Mouse (Mus musculus) kidney, embryonic 16.5 days (tissue): ENCODE measurements around the gene 1810049J17Rik. TPM values are rescaled to one million over a fixed set of nuclear protein-coding genes. Genes with fewer than 3 reads are reported as not detected.
A peak's percentile ranks its signal among the peaks of the same experiment; 100 is the strongest.
"Not testable (repeated sequence)": the region's sequence is repeated elsewhere in the genome, so short reads cannot be mapped to it uniquely, and the experiment has no call there.

Source experiments
- ATAC-seq: fragments of 200-750 bp; cut with Nextera tagmentation; 2 replicates; pipeline ENCODE4 v1.8.0; 2017; ENCODE audit warnings: moderate TSS enrichment; ENCODE audit not compliant: low FRiP score, low TSS enrichment
- H3K27ac ChIP-seq: fragments of 300-500 bp; sonication (generic); 2 replicates; pipeline ENCODE4 v1.5.1; 2014; ENCODE audit warnings: low read length
- H3K27me3 ChIP-seq: fragments of 300-500 bp; sonication (generic); 2 replicates; pipeline ENCODE4 v1.6.1; 2014; ENCODE audit warnings: low read length, control low read depth, mixed read lengths; ENCODE audit not compliant: insufficient read depth
- H3K36me3 ChIP-seq: fragments of 300-500 bp; sonication (generic); 2 replicates; pipeline ENCODE4 v1.6.1; 2014; ENCODE audit warnings: low read length, control low read depth, mixed read lengths; ENCODE audit not compliant: insufficient read depth
- H3K4me1 ChIP-seq: fragments of 300-500 bp; sonication (generic); 2 replicates; pipeline ENCODE4 v1.6.1; 2014; ENCODE audit warnings: low read length, control low read depth, mixed read lengths; ENCODE audit not compliant: insufficient read depth
- H3K4me2 ChIP-seq: fragments of 300-500 bp; sonication (generic); replicated peaks from 2 replicates; pipeline ENCODE4 v1.6.1; 2014; ENCODE audit warnings: low read depth, low read length
- H3K4me3 ChIP-seq: fragments of 300-500 bp; sonication (generic); 2 replicates; pipeline ENCODE4 v1.5.1; 2014; ENCODE audit warnings: mild to moderate bottlenecking, low read length
- H3K9ac ChIP-seq: fragments of 300-500 bp; sonication (generic); replicated peaks from 2 replicates; pipeline ENCODE4 v1.6.1; 2014; ENCODE audit warnings: low read length
- H3K9me3 ChIP-seq: fragments of 300-500 bp; sonication (generic); 2 replicates; pipeline ENCODE4 v1.6.1; 2016; ENCODE audit warnings: low read length, control low read depth
- WGBS: fragments of 180-500 bp; shearing (Covaris S2); extraction: QIAGEN DNeasy Blood & Tissue Kit; methylation state at CpG from one replicate; pipeline ENCODE4 v1.1.7; 2014; 5-methylcytosine and 5-hydroxymethylcytosine counted together
- polyA plus RNA-seq: library from polyadenylated mRNA; unstranded; fragments of >200 nt; fragmentation: Nextera tagmentation; extraction: Ambion mirVana; gene quantifications from 2 replicates; pipeline ENCODE4 v1.2.1, GENCODE M21; 2015

1810049J17Rik gene
- polyA plus RNA-seq, result 0.71 and 0.72 TPM in 2 replicates

DNA sequence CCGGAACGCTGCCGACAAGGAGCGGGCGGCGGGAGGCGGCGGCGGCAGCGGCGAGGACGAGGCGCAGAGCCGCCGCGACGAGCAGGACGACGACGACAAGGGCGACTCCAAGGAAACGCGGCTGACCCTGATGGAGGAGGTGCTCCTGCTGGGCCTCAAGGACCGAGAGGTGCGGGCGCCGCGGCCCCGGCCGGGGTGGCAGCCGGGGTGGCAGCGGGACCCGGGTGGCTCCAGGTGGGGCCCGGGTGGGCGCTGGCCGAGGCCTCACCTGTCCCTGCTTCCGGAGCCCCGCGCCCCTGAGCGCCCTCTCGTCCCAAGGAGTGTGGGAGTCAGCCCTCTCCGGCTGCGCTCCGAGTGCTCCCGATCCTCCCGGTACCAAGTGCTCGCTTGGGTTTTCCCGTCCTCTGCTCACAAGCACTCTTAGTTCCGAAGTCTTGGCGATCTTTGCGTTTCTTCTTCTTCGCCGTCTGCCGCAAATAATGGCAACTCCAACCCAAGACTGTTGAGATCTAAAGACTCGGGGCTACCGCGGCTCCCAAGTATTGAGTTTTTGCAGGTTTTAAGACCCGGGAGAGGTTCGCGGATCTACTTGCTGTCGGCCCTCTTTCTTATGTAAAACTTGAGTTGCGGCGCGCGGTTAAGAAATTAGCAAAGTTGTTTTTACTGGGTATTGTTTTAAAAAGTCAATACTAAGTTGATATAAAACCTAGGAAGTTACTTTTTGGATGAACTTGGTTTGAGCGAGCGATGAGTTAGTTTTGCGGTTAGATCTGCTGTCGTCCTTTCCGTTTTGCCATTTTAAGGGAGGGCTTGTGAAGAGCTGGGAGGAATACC is at the start of gene 1810049J17Rik:
1810049J17Rik (minus strand) TSS at position 112 of the 834 bp plus-strand sequence.
- Histone ChIP-seq H3K27ac (peak within 1 kb of the TSS; percentile 97), H3K27me3 (0 out of 2 replicates have a peak, but pooled peaks cover 2% of the 10 kb centered on the region), H3K9ac (peak within 1 kb of the TSS; percentile 98), H3K36me3 (no peaks in the 10 kb centered on the region), H3K4me1 (peaks cover 30% of the 10 kb centered on the region), H3K9me3 (no peaks in the 10 kb centered on the region), H3K4me3 (peak within 1 kb of the TSS; percentile 99), H3K4me2 (peak within 1 kb of the TSS; percentile 85)
- peak; percentile 32; the same call in 1 of the 2 replicates for ATAC-seq
- WGBS, result under 1% methylated on average over 65 of the region's 70 CpGs

DNA sequence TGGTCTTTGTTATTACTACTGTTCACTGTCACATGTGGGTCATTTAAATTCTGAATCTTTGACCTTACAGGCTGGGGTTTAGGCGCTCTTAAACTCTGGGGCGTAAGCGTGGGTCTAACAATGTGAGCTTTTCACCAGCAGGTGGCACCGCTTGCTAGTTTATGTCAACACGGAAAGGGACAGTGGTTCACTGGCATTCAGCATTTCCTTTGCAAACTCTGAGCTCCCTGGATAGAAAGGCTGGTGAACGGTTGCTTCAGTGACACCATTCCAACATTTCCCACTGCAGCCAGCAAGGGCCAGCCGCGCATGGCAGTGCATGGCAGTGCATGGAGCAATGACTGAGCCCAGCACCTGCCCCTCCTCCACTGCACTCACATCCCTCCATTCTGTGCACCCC is 49.5 kb upstream of the 1810049J17Rik start:
- H3K4me1 ChIP-seq, result peaks cover 35% of the 10 kb centered on the region
- no peak overlapping the region for H3K4me3 ChIP-seq
- ATAC-seq, result peak; percentile 35
- H3K27ac ChIP-seq, result no peak overlapping the region
- no peaks in the 10 kb centered on the region for H3K27me3 ChIP-seq
- no peaks in the 10 kb centered on the region for H3K9me3 ChIP-seq
- H3K4me2 ChIP-seq, result no peak overlapping the region
- H3K9ac ChIP-seq, result no peak overlapping the region
- WGBS, result 5% methylated on average over 8 of the region's 8 CpGs
- H3K36me3 ChIP-seq, result peaks cover 6% of the 10 kb centered on the region

- Histone ChIP-seq H3K27me3 (no peaks in the 10 kb centered on the region), H3K9me3 (no peaks in the 10 kb centered on the region), H3K4me1 (peaks cover 27% of the 10 kb centered on the region), H3K36me3 (peaks cover 11% of the 10 kb centered on the region), H3K9ac (no peak overlapping the region), H3K4me3 (no peak overlapping the region), H3K4me2 (no peak overlapping the region), H3K27ac (no peak overlapping the region)
- ATAC-seq, result no peak
- WGBS, result 94% methylated on average over 3 of the region's 3 CpGs
These were observed 48.4 kb upstream of the 1810049J17Rik start for GRCm38 (mm10) chr15:12370096-12370495.

DNA sequence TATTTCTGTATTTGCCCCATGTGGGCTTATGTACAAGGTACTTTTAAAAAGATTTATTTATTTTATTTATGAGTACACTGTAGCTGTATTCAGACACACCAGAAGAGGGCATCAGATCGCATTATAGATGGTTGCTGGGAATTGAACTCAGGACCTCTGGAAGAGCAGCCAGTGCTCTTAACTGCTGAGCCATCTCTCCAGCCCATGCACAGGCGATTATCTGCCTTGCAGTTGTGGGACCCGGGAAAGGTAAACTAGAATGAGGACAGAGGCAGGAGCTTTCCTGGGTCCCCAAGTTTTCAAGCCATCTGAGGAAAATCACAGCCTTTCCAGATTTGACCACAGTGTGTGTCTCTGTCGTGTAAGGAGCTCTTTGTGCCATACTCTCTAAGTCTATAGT is 47.2 kb upstream of the 1810049J17Rik start:
- ATAC-seq, result no peak
- no peak overlapping the region for H3K27ac ChIP-seq
- 93% methylated on average over 4 of the region's 4 CpGs for WGBS
- H3K36me3 ChIP-seq, result peaks cover 11% of the 10 kb centered on the region
- no peaks in the 10 kb centered on the region for H3K27me3 ChIP-seq
- peaks cover 15% of the 10 kb centered on the region for H3K4me1 ChIP-seq
- no peak overlapping the region for H3K9ac ChIP-seq
- no peak overlapping the region for H3K4me3 ChIP-seq
- no peak overlapping the region for H3K4me2 ChIP-seq
- no peaks in the 10 kb centered on the region for H3K9me3 ChIP-seq

DNA sequence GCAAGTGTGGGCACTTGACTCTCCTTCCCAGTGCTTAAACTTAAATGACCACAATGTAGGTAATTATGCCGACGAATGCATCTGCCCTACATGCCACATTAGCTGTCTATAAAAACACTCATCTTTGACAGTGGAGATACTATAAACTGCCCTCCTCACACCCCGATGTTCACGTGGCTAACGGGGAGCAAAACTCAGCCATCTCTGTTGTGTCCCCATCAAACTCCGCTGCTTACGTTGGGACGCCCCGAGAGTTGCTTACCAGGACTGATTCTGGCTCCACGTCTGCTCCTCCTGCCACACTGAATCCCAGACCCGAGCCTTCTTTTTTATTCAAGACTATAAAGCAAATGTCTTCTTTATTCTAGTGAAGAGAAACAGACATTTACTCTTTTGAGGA is 46.7 kb upstream of the 1810049J17Rik start:
- 86% methylated on average over 11 of the region's 11 CpGs for WGBS
- no peak for ATAC-seq
- no peaks in the 10 kb centered on the region for H3K27me3 ChIP-seq
- H3K9me3 ChIP-seq, result no peaks in the 10 kb centered on the region
- no peak overlapping the region for H3K4me2 ChIP-seq
- H3K4me1 ChIP-seq, result peaks cover 10% of the 10 kb centered on the region
- peaks cover 11% of the 10 kb centered on the region for H3K36me3 ChIP-seq
- H3K27ac ChIP-seq, result no peak overlapping the region
- H3K9ac ChIP-seq, result no peak overlapping the region
- no peak overlapping the region for H3K4me3 ChIP-seq

GRCm38 (mm10) chr15:12367306-12368080 is 45.8 kb upstream of the 1810049J17Rik start:
- peaks cover 6% of the 10 kb centered on the region; the same call in 1 of the 2 replicates for H3K4me1 ChIP-seq
- no peak overlapping the region for H3K27ac ChIP-seq
- no peak overlapping the region for H3K4me3 ChIP-seq
- H3K27me3 ChIP-seq, result no peaks in the 10 kb centered on the region
- H3K9ac ChIP-seq, result no peak overlapping the region
- WGBS, result 59% methylated on average over 13 of the region's 13 CpGs
- ATAC-seq, result no peak
- H3K4me2 ChIP-seq, result no peak overlapping the region
- H3K9me3 ChIP-seq, result no peaks in the 10 kb centered on the region
- H3K36me3 ChIP-seq, result peaks cover 12% of the 10 kb centered on the region; the same call in 1 of the 2 replicates

- H3K4me2 ChIP-seq, H3K9ac ChIP-seq, H3K9me3 ChIP-seq, H3K4me3 ChIP-seq, H3K27ac ChIP-seq, ATAC-seq, H3K27me3 ChIP-seq, H3K4me1 ChIP-seq: not testable (repeated sequence)
- H3K36me3 ChIP-seq, result peaks cover 17% of the 10 kb centered on the region; the same call in 1 of the 2 replicates
- WGBS, result 95% methylated on average over 11 of the region's 11 CpGs
These were observed 45.0 kb upstream of the 1810049J17Rik start for GRCm38 (mm10) chr15:12366580-12367305.

DNA sequence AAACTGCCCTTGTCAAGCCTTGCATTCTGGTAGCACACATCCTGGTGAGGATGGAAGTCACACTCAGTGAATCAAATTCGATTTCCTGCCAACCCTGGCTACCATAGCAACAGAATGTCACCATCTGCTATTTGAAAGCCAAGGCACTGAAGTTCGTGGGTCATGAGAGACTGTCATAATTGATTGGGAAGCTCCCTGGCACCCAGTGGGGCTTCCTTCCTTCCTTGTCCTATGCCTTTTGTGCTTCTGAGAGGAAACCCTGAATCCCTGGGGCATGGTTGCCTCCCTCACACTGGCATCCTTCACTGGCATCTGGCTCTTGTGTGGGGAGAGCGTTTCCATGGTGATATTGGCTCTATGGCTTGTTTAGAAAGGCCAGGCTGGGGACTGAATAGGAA is 44.4 kb upstream of the 1810049J17Rik start:
- WGBS, result 62% methylated on average over 3 of the region's 3 CpGs

DNA sequence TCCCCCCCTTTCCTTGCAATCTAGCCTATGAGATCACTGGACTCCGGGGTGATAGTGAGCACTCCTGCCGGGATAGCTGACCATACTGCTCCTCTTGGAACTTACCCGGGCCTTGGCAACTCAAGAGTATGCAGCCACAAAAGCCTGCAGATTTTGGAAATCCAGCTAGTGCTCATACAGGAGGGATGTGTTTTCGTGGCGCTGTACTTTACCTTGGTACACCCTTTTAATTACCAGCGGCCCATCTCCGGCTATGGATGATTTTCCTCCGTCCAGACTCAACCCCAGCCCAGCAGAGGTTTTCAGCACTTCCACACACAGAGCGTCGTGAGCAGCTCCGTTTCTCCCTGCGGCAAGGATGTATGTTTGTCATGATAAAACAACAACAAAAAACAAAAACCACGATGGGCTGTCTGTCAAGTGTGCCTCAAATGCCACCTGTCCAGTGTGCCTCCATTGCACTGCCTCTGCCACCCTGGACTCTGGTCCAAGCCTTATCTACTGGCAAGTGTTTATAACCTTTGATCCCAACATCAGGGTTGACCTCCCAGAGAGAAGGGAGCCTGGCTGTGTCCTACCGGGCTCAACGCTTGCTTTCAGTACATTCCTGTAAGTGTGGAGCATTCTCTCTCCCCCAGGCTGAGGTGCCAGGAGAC is 43.8 kb upstream of the 1810049J17Rik start:
- Histone ChIP-seq H3K36me3 (peaks cover 20% of the 10 kb centered on the region; the same call in 1 of the 2 replicates), H3K4me3 (no peak overlapping the region), H3K9ac (no peak overlapping the region), H3K27me3 (no peaks in the 10 kb centered on the region), H3K27ac (no peak overlapping the region), H3K9me3 (no peaks in the 10 kb centered on the region), H3K4me2 (no peak overlapping the region), H3K4me1 (no peaks in the 10 kb centered on the region)
- 89% methylated on average over 15 of the region's 15 CpGs for WGBS
- no peak for ATAC-seq

More for the DNA sequence above, 44.4 kb upstream of the 1810049J17Rik start:
- no peak overlapping the region for H3K4me2 ChIP-seq
- H3K4me1 ChIP-seq, result no peaks in the 10 kb centered on the region
- no peak overlapping the region for H3K4me3 ChIP-seq
- no peak overlapping the region for H3K9ac ChIP-seq
- H3K27me3 ChIP-seq, result no peaks in the 10 kb centered on the region
- no peak overlapping the region for H3K27ac ChIP-seq
- peaks cover 19% of the 10 kb centered on the region; the same call in 1 of the 2 replicates for H3K36me3 ChIP-seq
- ATAC-seq, result no peak
- no peaks in the 10 kb centered on the region for H3K9me3 ChIP-seq
